Mouse (Mus musculus): Measurements from ENCODE around the gene Elovl5. TPM values are rescaled to one million over a fixed set of nuclear protein-coding genes. Genes with fewer than 3 reads are reported as not detected.

Elovl5 gene
- polyA plus RNA-seq, 1 experiment from 2014 or later: 67.0 TPM

DNA sequence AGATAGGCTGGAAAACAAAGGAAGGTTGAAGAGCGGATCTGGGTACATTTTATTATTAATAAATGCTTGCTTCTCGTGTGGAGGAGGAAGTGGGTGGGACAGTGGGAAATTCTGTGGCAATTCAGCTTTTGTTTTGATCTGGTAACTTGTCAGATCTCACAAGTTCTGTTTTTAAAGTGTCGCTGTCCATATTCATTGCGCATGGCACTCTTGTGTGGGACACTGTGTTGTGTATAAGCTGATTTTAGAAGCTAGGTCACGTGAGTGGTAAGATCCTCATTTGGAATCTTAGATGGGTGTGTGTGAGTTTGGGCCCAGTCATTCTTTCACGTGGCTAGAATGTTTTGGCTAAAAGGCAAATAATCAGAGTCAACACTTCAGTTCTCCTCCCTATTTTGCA is 44.2 kb downstream of the Elovl5 start:
- H3K9me3 ChIP-seq: no peaks in the 10 kb centered on the region
- WGBS: 82% methylated on average over 6 of the region's 6 CpGs
- H3K36me3 ChIP-seq: peaks cover 14% of the 10 kb centered on the region
- peaks cover 21% of the 10 kb centered on the region for H3K4me1 ChIP-seq
- no peak for ATAC-seq (ENCODE audit: low FRiP score, low read depth)
- H3K4me3 ChIP-seq: no peak overlapping the region
- H3K27ac ChIP-seq (replicated peaks): no peak overlapping the region
- H3K27me3 ChIP-seq: no peaks in the 10 kb centered on the region
- H3K4me2 ChIP-seq (replicated peaks): no peak overlapping the region
- no peak overlapping the region for H3K9ac ChIP-seq (replicated peaks)

DNA sequence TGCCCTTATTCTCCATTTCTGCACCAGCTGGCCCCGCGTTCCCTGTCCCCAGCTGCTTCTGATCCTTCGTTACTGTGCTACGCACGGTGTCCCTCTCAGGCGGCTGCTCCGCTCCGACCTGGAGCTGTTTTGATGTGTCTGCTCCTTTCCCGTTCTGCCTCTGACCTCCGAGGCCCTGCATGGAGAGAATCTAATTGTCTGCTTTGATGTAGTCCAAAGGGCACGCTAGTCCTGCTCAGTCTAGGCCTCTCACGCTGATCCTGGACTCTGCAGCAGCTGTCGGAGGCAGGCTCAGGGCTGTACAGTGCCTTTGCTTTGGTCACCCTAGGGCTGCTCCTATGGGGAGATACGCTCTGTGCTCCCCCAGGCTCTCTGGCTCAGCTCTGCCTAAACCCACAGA is 46.9 kb downstream of the Elovl5 start:
- WGBS: 19% methylated on average over 14 of the region's 14 CpGs
- no peak overlapping the region for H3K4me3 ChIP-seq
- H3K4me2 ChIP-seq (replicated peaks): 0 out of 2 replicates have a peak overlapping the region, but pooled peaks have one; percentile 10
- H3K27ac ChIP-seq (replicated peaks): peak overlapping the region; percentile 72
- no peaks in the 10 kb centered on the region for H3K27me3 ChIP-seq
- no peaks in the 10 kb centered on the region for H3K9me3 ChIP-seq
- H3K9ac ChIP-seq (replicated peaks): 0 out of 2 replicates have a peak overlapping the region, but pooled peaks have one; percentile 31
- peaks cover 9% of the 10 kb centered on the region for H3K36me3 ChIP-seq
- H3K4me1 ChIP-seq: peaks cover 21% of the 10 kb centered on the region
- ATAC-seq (ENCODE audit: low FRiP score, low read depth): peak; percentile 82

GRCm38 (mm10) chr9:77965287-77965686 is 48.1 kb downstream of the Elovl5 start:
- Histone ChIP-seq H3K9me3 (no peaks in the 10 kb centered on the region), H3K36me3 (peaks cover 9% of the 10 kb centered on the region), H3K4me1 (peaks cover 21% of the 10 kb centered on the region), H3K4me2 (replicated peaks) (no peak overlapping the region), H3K4me3 (no peak overlapping the region), H3K9ac (replicated peaks) (no peak overlapping the region), H3K27me3 (no peaks in the 10 kb centered on the region), H3K27ac (replicated peaks) (no peak overlapping the region)
- 75% methylated on average over 5 of the region's 5 CpGs for WGBS
- ATAC-seq (ENCODE audit: low FRiP score, low read depth): no peak

- Histone ChIP-seq H3K4me2 (replicated peaks) (no peak overlapping the region), H3K27ac (replicated peaks) (no peak overlapping the region), H3K9me3 (no peaks in the 10 kb centered on the region), H3K4me1 (peaks cover 21% of the 10 kb centered on the region), H3K9ac (replicated peaks) (no peak overlapping the region), H3K36me3 (peaks cover 6% of the 10 kb centered on the region), H3K4me3 (no peak overlapping the region), H3K27me3 (no peaks in the 10 kb centered on the region)
- ATAC-seq (ENCODE audit: low FRiP score, low read depth): no peak
- WGBS: 91% methylated on average over 6 of the region's 6 CpGs
These were observed 48.8 kb downstream of the Elovl5 start for GRCm38 (mm10) chr9:77965768-77966552.

DNA sequence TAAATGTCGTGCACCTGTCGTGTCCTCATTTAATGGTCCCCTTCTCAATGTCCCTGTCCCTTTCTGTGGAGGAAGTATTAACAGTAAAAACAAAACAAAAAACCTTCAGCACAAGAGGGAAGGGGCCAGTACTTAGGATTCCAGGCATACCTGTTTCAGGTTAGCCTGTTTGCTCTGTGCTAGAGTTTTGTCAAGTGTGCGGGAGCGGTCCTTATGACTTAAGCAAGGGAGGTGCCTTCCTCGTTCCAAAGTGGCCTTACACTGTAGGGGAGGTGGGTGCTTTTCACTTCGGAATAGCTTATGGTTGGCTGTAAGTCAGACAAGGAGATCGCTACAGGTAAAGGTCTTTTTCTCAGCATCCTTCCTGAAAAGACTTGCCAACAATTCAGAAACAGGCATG is 49.7 kb downstream of the Elovl5 start:
- H3K27ac ChIP-seq (replicated peaks): no peak overlapping the region
- no peak for ATAC-seq (ENCODE audit: low FRiP score, low read depth)
- H3K27me3 ChIP-seq: no peaks in the 10 kb centered on the region
- no peak overlapping the region for H3K4me3 ChIP-seq
- 96% methylated on average over 7 of the region's 7 CpGs for WGBS
- H3K9ac ChIP-seq (replicated peaks): no peak overlapping the region
- no peaks in the 10 kb centered on the region for H3K9me3 ChIP-seq
- peaks cover 21% of the 10 kb centered on the region for H3K4me1 ChIP-seq
- H3K36me3 ChIP-seq: no peaks in the 10 kb centered on the region; the same call in 1 of the 2 replicates
- H3K4me2 ChIP-seq (replicated peaks): no peak overlapping the region

DNA sequence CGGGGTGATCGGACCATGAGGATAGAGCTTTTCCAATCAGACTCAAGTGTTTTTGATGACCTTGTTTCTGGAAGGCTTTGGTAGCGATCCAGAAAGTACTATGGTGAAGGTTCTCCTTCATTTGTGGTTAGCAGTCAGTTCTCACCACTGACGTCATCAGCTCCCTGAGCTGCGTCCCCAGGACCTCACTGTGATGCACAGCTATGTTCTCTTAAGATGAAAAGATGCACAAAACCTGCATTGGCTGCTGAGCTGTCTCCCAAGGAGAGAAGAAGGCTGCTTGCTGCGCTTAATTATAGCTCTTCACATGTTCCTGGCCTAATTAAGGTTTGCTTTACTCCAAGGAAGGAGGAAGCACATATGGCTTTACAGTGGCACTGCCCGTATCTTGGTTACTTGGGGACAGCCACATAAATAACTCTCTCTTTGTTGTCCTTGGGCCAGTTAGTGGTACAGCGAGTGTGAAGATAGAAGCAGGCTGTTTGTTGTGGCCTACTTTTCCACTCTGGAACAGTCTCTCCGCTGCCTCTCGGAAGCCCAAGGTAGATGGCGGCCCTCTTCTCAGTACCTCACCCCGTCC is 50.5 kb downstream of the Elovl5 start:
- H3K4me2 ChIP-seq (replicated peaks): no peak overlapping the region
- no peak overlapping the region for H3K4me3 ChIP-seq
- H3K36me3 ChIP-seq: no peaks in the 10 kb centered on the region; the same call in 1 of the 2 replicates
- no peak for ATAC-seq (ENCODE audit: low FRiP score, low read depth)
- H3K4me1 ChIP-seq: peaks cover 21% of the 10 kb centered on the region
- H3K9ac ChIP-seq (replicated peaks): no peak overlapping the region
- WGBS: 92% methylated on average over 12 of the region's 12 CpGs
- H3K27ac ChIP-seq (replicated peaks): no peak overlapping the region
- H3K27me3 ChIP-seq: no peaks in the 10 kb centered on the region
- no peaks in the 10 kb centered on the region for H3K9me3 ChIP-seq

DNA sequence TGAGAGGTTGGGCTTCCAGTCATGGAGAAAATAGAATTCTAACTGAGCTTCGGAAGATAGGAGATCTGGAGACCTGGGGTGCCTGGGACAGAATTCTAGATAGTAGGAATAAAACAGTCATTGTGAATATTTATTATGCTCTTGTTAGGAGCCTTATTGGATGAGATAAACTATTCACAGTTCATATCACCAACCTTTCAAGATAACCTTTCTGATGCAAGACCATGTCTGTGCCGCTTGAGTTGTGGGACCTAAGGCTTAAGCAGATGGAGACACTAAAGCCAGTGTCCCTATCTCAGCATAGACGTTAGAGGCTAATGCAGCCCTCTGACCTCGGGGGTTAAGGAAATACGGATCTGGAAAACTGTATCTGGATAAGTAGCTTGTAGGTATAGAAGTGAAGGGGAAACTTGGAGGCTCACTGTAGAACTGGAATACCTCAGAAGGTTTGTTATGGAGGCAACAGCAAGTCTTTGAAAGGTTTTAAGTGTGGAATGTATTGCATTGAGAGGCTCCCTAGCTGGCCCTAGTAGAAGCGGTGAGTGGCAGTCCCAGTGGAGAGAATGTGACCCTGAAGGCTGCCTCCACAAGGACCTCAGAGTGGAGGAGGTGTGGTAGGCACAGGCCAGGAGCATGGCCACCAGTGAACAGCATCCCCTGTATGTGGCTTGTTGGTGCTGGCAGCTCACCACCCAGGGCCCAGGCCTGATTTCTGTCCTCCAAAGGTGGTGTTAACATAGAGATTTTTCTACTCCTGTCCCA is 52.2 kb downstream of the Elovl5 start:
- Histone ChIP-seq H3K9ac (replicated peaks) (no peak overlapping the region), H3K4me1 (peaks cover 9% of the 10 kb centered on the region), H3K36me3 (no peaks in the 10 kb centered on the region), H3K9me3 (no peaks in the 10 kb centered on the region), H3K4me2 (replicated peaks) (no peak overlapping the region), H3K27me3 (no peaks in the 10 kb centered on the region), H3K27ac (replicated peaks) (no peak overlapping the region), H3K4me3 (no peak overlapping the region)
- 90% methylated on average over 6 of the region's 6 CpGs for WGBS
- no peak for ATAC-seq (ENCODE audit: low FRiP score, low read depth)

GRCm38 (mm10) chr9:77979000-77979399 is 61.8 kb downstream of the Elovl5 start:
- Histone ChIP-seq H3K27ac (replicated peaks) (no peak overlapping the region), H3K4me2 (replicated peaks) (no peak overlapping the region), H3K27me3 (no peaks in the 10 kb centered on the region), H3K4me3 (no peak overlapping the region), H3K9ac (replicated peaks) (no peak overlapping the region), H3K4me1 (no peaks in the 10 kb centered on the region), H3K9me3 (no peaks in the 10 kb centered on the region), H3K36me3 (peaks cover 68% of the 10 kb centered on the region)
- no peak for ATAC-seq (ENCODE audit: low FRiP score, low read depth)
- WGBS: 95% methylated on average over 7 of the region's 7 CpGs

DNA sequence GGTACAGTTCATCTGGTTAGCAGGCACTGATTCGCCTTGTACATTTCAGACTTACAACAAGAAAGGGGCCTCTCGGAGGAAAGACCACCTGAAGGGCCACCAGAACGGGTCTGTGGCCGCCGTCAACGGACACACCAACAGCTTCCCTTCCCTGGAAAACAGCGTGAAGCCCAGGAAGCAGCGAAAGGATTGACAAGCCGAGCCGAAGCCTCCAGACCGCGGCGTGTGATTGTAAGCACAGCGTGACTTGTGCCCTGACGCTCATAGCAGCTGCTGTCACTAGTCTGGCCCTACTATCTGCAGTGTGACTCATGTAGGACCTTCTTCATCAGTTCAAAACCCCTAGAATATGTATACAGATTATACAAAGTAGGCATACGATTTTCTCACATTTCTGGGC is 65.5 kb downstream of the Elovl5 start:
- Histone ChIP-seq H3K27ac (replicated peaks) (no peak overlapping the region), H3K4me1 (no peaks in the 10 kb centered on the region), H3K4me3 (no peak overlapping the region), H3K9me3 (no peaks in the 10 kb centered on the region), H3K9ac (replicated peaks) (no peak overlapping the region), H3K27me3 (no peaks in the 10 kb centered on the region), H3K36me3 (peaks cover 61% of the 10 kb centered on the region), H3K4me2 (replicated peaks) (no peak overlapping the region)
- no peak for ATAC-seq (ENCODE audit: low FRiP score, low read depth)
- WGBS: 91% methylated on average over 16 of the region's 16 CpGs

- Histone ChIP-seq H3K4me2 (replicated peaks) (no peak overlapping the region), H3K9ac (replicated peaks) (no peak overlapping the region), H3K36me3 (peaks cover 56% of the 10 kb centered on the region), H3K9me3 (no peaks in the 10 kb centered on the region), H3K4me1 (no peaks in the 10 kb centered on the region), H3K27ac (replicated peaks) (no peak overlapping the region), H3K27me3 (no peaks in the 10 kb centered on the region), H3K4me3 (no peak overlapping the region)
- ATAC-seq (ENCODE audit: low FRiP score, low read depth): no peak
- WGBS: 91% methylated on average over 6 of the region's 6 CpGs
These were observed 66.4 kb downstream of the Elovl5 start for GRCm38 (mm10) chr9:77983521-77983920.

GRCm38 (mm10) chr9:77986153-77986795 is 69.1 kb downstream of the Elovl5 start:
- Histone ChIP-seq H3K4me3 (no peak overlapping the region), H3K9ac (replicated peaks) (no peak overlapping the region), H3K4me1 (no peaks in the 10 kb centered on the region), H3K27me3 (no peaks in the 10 kb centered on the region), H3K4me2 (replicated peaks) (no peak overlapping the region), H3K36me3 (peaks cover 31% of the 10 kb centered on the region), H3K27ac (replicated peaks) (no peak overlapping the region), H3K9me3 (no peaks in the 10 kb centered on the region)
- 84% methylated on average over 8 of the region's 8 CpGs for WGBS
- no peak for ATAC-seq (ENCODE audit: low FRiP score, low read depth)

DNA sequence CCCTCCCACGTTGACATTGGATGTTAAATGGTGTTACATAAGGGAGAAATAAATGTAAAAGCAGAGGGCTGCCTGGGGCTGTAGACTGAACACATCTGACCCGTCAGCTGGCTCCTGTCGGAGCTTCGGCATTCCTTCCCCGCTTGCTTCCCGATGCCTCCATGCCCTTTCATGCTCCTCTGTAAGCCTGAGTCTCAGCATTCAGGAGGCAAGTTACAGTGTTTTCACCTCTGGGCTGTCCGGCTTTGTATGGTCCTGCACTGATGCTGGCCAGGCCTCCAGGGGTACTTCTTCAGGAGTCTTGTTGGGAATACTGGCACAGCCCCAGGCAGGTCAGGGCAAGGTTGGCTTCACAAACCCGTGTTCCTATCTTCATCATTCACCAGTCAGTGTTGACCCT is 72.5 kb downstream of the Elovl5 start:
- no peak overlapping the region for H3K4me3 ChIP-seq
- no peak overlapping the region for H3K27ac ChIP-seq (replicated peaks)
- H3K4me2 ChIP-seq (replicated peaks): no peak overlapping the region
- no peaks in the 10 kb centered on the region for H3K4me1 ChIP-seq
- no peak for ATAC-seq (ENCODE audit: low FRiP score, low read depth)
- H3K36me3 ChIP-seq: peaks cover 3% of the 10 kb centered on the region; the same call in 1 of the 2 replicates
- H3K27me3 ChIP-seq: no peaks in the 10 kb centered on the region
- WGBS: 76% methylated on average over 8 of the region's 8 CpGs
- H3K9me3 ChIP-seq: no peaks in the 10 kb centered on the region
- H3K9ac ChIP-seq (replicated peaks): no peak overlapping the region

Data from midbrain, embryonic 12.5 days (tissue).